Mouse (Mus musculus) ZHBTc4 (cell line): ENCODE results near the gene Ksr2.

Experiments used
- DNase-seq: peaks from one replicate; pipeline ENCODE4 v3.0.0-alpha.2; 2011; ENCODE audit warnings: low read depth, low spot score

Gene Ksr2

GRCm38 (mm10) chr5:117521701-117522100 lies 107.9 kb downstream of the Ksr2 start:
- no peak for DNase-seq

- DNase-seq = no peak
Measured at GRCm38 (mm10) chr5:117522471-117522870, 108.7 kb downstream of the Ksr2 start.

GRCm38 (mm10) chr5:117523010-117523409 lies 109.2 kb downstream of the Ksr2 start:
- no peak for DNase-seq

- DNase-seq = no peak
Measured at GRCm38 (mm10) chr5:117530991-117531390, 117.2 kb downstream of the Ksr2 start.

GRCm38 (mm10) chr5:117539221-117539620 lies 125.4 kb downstream of the Ksr2 start:
- DNase-seq = no peak

- no peak for DNase-seq
Measured at GRCm38 (mm10) chr5:117541654-117542053, 127.9 kb downstream of the Ksr2 start.

- DNase-seq = no peak
Measured at GRCm38 (mm10) chr5:117546694-117547268, 133.0 kb downstream of the Ksr2 start.

- no peak for DNase-seq
Measured at GRCm38 (mm10) chr5:117550992-117551391, 137.2 kb downstream of the Ksr2 start.

GRCm38 (mm10) chr5:117552096-117552495 lies 138.3 kb downstream of the Ksr2 start:
- DNase-seq = no peak

GRCm38 (mm10) chr5:117554505-117554904 lies 140.7 kb downstream of the Ksr2 start:
- no peak for DNase-seq

GRCm38 (mm10) chr5:117556570-117556969 lies 142.8 kb downstream of the Ksr2 start:
- no peak for DNase-seq

- DNase-seq = no peak
Measured at GRCm38 (mm10) chr5:117561080-117561479, 147.3 kb downstream of the Ksr2 start.

- DNase-seq = no peak
Measured at GRCm38 (mm10) chr5:117566051-117566665, 152.4 kb downstream of the Ksr2 start.

- DNase-seq = no peak
Measured at GRCm38 (mm10) chr5:117569190-117569795, 155.5 kb downstream of the Ksr2 start.

- DNase-seq = no peak
Measured at GRCm38 (mm10) chr5:117572428-117572827, 158.6 kb downstream of the Ksr2 start.

GRCm38 (mm10) chr5:117574894-117575293 lies 161.1 kb downstream of the Ksr2 start:
- no peak for DNase-seq

- DNase-seq = no peak
Measured at GRCm38 (mm10) chr5:117577598-117577997, 163.8 kb downstream of the Ksr2 start.

GRCm38 (mm10) chr5:117581711-117582110 lies 167.9 kb downstream of the Ksr2 start:
- no peak for DNase-seq

GRCm38 (mm10) chr5:117584428-117584827 lies 170.6 kb downstream of the Ksr2 start:
- no peak for DNase-seq

GRCm38 (mm10) chr5:117589266-117589665 lies 175.5 kb downstream of the Ksr2 start:
- DNase-seq = no peak

GRCm38 (mm10) chr5:117593273-117593672 lies 179.5 kb downstream of the Ksr2 start:
- no peak for DNase-seq

GRCm38 (mm10) chr5:117596803-117597202 lies 183.0 kb downstream of the Ksr2 start:
- no peak for DNase-seq

GRCm38 (mm10) chr5:117602026-117602425 lies 188.2 kb downstream of the Ksr2 start:
- peak; percentile 30 for DNase-seq
